Mouse (Mus musculus): ENCODE measurements around the gene Sik1.

Sik1 gene

DNA sequence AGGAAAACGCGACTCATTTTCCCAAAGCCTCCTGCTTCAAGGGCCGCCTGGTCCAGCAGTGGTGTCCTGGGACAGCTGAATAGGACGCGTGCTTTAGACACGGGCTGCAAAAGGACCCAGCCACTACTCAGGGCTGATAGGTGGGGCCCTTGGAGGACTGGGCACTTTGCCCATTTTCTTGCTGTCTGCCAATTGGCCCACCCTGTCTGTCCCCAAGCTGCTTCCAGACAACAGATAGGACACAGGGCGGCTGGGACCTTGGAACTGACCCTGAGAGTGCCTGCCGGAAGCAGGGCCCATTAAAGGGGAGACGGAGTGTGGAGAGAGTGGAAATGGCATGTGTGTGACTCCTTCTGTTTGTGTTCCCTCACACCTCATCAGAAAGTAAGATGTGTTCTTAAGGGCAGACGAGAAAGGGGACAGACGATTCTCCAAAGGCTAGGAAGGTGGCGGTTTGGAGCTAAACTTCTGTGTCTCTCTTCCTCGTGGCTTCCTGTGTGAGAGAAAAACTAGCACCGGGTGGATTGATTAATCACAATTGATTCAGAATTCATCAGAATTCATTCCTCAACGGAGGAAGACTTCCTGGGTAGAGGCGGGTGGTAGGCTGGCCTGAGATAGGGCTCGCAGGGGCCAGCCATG is 1.0 kb upstream of the Sik1 start:
- DNase-seq (ENCODE audit: low read depth, low spot score), result no peak

DNA sequence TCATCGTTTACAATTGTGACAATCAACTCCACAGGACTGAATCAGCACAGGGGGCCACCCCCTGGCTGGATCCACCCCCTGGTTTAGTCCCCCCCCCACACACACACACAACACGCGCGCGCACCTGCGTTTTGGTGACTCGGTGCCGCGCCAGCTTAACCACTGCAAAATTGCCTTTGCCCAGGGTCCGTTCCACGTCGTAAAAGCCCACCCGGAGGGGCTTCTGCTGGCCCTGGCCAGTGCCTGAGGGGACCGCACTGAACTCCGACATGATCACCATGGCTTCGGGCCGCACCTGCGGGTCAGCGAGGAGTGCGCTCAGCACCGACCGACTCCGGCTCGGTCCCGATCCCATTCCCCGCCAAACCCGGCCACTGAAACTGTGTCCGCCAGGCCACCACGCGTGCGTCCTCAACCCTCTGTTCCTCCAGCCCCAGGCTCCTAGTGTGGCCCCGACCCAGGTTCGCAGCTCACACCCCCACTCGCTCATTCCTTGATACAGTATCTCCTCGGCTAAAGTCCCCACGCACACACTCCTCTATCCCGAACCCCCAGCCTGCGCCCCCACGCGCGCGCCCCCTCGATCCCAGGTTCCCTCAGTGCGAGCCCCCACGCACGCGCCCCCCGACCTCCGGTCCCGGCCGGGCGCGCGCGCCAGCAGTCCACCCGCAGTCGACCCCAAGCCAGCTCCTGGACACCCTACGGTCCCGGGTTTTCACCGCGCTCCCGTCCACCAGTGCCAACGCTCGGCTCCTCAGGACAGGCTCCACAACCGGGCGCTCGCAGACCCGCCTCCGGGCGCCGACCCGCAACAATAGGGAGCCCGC is 621 bp downstream of the Sik1 start:
- DNase-seq (ENCODE audit: low read depth, low spot score), result no peak

DNA sequence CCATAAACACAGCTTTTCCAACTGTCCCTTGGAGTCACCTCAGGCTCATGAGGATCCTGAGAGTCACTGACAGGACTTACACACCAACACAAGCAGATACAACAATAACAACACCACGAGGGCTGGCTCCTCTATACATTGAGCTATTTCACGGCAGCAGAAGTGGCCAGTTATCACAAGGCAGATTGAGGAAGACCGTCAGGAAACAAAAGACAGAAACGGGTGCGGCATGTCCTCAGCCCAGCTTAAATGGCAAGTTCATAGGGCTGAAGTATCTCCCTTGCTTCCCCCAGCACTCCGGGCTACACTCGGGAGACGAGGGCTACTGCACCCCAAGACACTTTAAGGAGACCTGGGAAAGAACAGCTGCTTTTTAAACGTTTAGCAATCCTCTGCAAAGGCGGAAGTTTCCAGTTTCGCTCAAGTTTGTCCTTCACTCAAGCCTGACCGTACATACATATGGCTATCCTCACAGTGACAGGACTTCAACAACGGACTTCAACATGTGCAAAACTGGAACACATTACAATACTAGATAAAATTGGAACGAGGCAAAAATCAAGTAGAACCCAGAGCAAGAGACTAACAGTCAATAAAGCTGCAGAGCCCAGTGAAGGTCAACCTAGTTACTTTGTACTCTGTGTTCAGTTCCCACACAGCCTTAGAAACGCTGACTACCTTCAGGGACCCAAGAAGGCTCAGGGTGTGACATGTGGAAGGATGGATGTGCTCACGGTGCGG is 2.0 kb downstream of the Sik1 start:
- DNase-seq (ENCODE audit: low read depth, low spot score), result no peak

GRCm38 (mm10) chr17:31852782-31853447 is 2.7 kb downstream of the Sik1 start:
- no peak for DNase-seq (ENCODE audit: low read depth, low spot score)

DNA sequence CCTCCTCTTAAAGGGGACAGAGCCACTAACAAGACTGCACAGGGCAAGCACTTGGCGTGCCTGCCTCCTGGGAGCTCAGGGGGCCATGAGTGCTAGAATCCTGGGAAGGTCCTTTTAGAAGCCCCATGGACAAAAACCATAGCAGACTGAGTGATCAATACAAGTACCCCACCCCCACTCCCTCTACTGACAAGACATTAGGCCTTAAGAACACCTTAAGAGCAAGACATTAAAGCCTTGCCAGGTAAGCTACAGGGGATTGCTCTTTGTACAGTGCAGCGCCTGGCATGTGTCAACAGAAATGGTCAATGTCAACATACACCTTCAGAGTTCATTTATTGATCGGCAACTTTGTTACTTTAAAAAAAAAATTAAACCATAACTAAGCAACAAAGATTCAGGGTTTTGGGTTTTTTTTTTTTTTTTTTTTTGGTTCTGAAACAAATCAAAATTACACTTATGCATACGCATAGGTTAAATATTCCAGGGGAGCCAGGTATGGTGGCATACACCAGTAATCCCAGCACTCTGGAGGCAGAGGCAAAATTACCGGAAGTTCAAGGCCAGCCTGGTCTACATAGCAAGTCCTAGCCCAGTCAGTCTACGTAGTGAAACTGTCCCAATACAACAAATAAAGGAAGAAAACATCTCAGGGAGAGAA is 3.7 kb downstream of the Sik1 start:
- no peak for DNase-seq (ENCODE audit: low read depth, low spot score)

DNA sequence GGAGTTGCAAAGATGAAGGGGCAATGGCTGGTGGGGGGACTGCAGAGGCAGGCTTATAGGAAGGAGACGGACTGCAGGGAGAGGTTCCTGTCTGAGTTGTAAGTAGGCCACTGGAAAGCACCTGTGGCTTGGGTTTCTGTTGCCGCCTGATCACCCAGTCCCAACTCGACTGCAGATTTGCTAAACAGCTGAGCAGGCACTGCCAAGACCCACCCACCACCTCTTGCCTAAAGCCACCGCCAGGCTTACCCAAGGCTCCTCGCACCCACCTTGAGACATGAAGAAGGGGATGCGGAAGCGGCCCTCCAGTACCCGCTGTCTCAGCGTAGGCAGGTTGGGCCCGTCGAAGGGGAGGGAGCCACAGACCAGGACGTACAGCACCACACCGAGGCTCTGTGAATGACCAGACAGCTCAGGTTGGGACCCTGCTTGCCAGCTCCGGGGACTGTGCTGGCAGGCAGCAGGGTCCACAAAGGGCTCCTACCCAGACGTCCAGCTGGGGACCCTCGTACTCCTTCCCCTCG is 5.1 kb downstream of the Sik1 start:
- DNase-seq (ENCODE audit: low read depth, low spot score), result no peak

GRCm38 (mm10) chr17:31846970-31847369 is 8.6 kb downstream of the Sik1 start:
- DNase-seq (ENCODE audit: low read depth, low spot score), result no peak

- DNase-seq (ENCODE audit: low read depth, low spot score), result no peak
These were observed 9.3 kb downstream of the Sik1 start for GRCm38 (mm10) chr17:31846352-31846751.

- no peak for DNase-seq (ENCODE audit: low read depth, low spot score)
These were observed 11.7 kb downstream of the Sik1 start for GRCm38 (mm10) chr17:31843891-31844290.

GRCm38 (mm10) chr17:31842930-31843822 is 12.4 kb downstream of the Sik1 start:
- DNase-seq (ENCODE audit: low read depth, low spot score), result no peak

DNA sequence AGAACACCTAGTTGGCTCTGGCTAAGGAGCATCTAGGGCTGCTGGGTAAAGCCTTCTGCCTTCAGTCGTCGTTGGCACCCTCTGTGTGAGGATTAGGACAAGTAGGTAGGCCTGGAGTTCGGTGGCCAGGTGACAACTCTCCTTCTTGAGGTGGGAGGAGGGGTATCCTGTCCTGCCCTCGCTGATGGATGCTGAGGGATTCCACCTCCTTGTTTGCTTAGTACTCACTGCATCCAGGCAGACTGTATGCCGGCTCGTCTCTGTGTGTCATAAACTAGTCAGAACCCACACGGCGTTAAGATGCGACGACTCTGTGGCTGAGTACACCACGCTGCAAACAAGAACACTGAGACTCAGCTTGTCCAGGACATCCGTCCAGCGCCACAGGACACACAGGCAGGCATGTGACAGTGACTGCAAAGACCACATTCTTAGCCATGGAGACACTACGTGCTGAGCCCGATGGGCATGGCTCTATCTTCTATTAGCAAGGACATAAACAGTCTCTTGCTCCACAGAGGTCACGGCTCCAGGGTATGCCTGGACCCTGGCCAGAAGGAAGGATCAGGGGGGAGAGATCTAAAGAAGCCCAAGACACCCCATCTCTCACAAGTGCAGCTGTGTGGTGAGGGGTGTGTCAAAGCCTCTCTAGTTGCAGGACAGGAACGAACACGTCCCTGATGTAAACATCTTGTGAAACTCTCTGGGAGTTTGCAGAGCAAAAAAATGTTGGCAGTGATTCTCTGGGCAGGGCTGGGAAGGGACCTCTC is 13.6 kb downstream of the Sik1 start:
- DNase-seq (ENCODE audit: low read depth, low spot score), result no peak

DNA sequence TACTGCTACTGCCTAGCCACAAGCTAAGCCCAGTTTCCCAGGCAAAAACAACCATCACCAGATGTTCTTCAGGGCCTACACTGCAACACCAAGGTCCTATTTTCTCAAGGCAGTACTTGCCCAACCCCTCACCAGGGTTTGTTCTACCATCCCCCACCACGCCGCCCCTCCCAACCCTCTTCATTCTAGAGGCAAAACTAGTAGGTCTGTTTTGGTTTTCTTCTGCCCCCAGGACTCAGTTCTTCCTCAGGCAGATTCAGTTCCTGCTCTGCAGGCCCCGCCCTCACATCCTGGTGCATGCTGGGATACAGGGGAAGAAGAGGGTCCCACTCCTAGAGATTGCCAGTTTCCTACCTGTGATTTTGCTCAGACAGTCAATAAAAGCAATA is 14.2 kb downstream of the Sik1 start:
- DNase-seq (ENCODE audit: low read depth, low spot score), result no peak

DNA sequence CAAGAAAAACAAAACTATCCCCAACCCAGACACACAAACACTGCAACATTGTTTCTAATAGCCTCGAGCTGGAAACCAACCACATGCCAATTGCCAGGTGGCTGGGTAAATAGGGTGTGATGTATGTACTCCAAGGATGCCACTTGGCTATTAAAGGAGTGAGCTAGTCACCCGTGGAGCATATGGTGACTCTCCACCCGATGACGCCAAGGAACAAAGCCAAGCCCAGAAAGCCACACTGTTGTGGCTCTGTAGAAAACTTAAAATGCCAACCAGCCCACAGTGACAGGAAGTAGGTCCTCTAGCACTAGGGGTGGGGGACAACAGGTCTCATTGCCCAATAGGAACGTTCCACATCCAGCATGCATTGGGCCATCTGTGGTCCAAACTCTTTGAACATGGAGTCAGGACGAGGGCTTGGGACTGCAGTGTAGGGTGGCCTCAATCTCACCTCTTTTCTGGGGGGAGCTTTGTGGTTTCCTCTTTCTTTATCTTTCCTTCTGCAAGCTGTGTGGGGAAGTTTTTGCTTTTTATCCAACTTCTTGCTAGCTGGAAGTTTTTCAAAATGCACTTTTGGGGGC is 15.1 kb downstream of the Sik1 start:
- no peak for DNase-seq (ENCODE audit: low read depth, low spot score)

- DNase-seq (ENCODE audit: low read depth, low spot score), result no peak
These were observed 18.8 kb downstream of the Sik1 start for GRCm38 (mm10) chr17:31836772-31837171.

- DNase-seq (ENCODE audit: low read depth, low spot score), result no peak
These were observed 19.4 kb downstream of the Sik1 start for GRCm38 (mm10) chr17:31836264-31836607.

- no peak for DNase-seq (ENCODE audit: low read depth, low spot score)
These were observed 19.9 kb downstream of the Sik1 start for GRCm38 (mm10) chr17:31835528-31836263.

GRCm38 (mm10) chr17:31834320-31835065 is 21.1 kb downstream of the Sik1 start:
- DNase-seq (ENCODE audit: low read depth, low spot score), result no peak

DNA sequence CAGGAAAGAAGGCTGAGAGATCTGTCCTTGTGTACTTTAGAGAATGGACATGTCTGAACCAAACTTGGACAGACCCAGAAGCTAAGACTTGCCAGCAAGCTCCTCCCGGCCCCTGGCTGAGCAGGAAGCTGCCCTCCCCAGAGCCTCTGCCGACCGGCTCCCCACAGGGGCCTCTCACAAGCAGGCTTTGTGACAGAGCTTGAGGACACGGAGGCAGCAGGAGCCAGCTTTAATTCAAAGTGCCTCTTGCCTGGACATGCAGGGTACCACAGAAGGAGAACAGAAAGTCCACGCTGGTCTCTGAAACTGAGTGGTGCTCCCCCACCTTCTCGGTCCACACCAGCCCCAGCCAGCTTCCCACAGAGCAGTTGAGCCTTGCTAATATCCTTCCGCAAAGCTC is 21.9 kb downstream of the Sik1 start:
- no peak for DNase-seq (ENCODE audit: low read depth, low spot score)

Data from brain, embryonic 18.5 days (tissue).